Mouse (Mus musculus) stomach, embryonic 14.5 days (tissue): Measurements from ENCODE around the gene Slc25a22. TPM values are rescaled to one million over a fixed set of nuclear protein-coding genes. Genes with fewer than 3 reads are reported as not detected.
A peak's percentile ranks its signal among the peaks of the same experiment; 100 is the strongest.

ENCODE experiments used
- ATAC-seq: fragments of 200-750 bp; cut with Nextera tagmentation; 2 replicates; pipeline ENCODE4 v1.8.0; 2017; ENCODE audit warnings: low read depth, moderate TSS enrichment; ENCODE audit not compliant: insufficient number of reproducible peaks, insufficient read depth, low FRiP score
- H3K27ac ChIP-seq: fragments of 300-500 bp; sonication (generic); 2 replicates; pipeline ENCODE4 v1.5.1; 2014; ENCODE audit warnings: mild to moderate bottlenecking, low read length, moderate library complexity, mixed read lengths
- H3K27me3 ChIP-seq: fragments of 300-500 bp; sonication (generic); 2 replicates; pipeline ENCODE4 v1.6.1; 2014; ENCODE audit warnings: low read length, control low read depth, mixed read lengths; ENCODE audit not compliant: control insufficient read depth, insufficient read depth
- H3K36me3 ChIP-seq: fragments of 300-500 bp; sonication (generic); 2 replicates; pipeline ENCODE4 v1.6.1; 2014; ENCODE audit warnings: mild to moderate bottlenecking, control low read depth, low read length, moderate library complexity, mixed read lengths; ENCODE audit not compliant: control insufficient read depth, insufficient read depth
- H3K4me1 ChIP-seq: fragments of 300-500 bp; sonication (generic); 2 replicates; pipeline ENCODE4 v1.6.1; 2014; ENCODE audit warnings: low read length, control low read depth, mixed read lengths; ENCODE audit not compliant: control insufficient read depth, insufficient read depth
- H3K4me2 ChIP-seq: fragments of 300-500 bp; sonication (generic); replicated peaks from 2 replicates; pipeline ENCODE4 v1.6.1; 2014; ENCODE audit warnings: low read depth, low read length, control low read depth
- H3K4me3 ChIP-seq: fragments of 300-500 bp; sonication (generic); 2 replicates; pipeline ENCODE4 v1.5.1; 2014; ENCODE audit warnings: low read depth, low read length, control low read depth
- H3K9ac ChIP-seq: fragments of 300-500 bp; sonication (generic); replicated peaks from 2 replicates; pipeline ENCODE4 v1.6.1; 2014; ENCODE audit warnings: low read depth, mild to moderate bottlenecking, control low read depth, low read length, moderate library complexity, mixed read lengths
- H3K9me3 ChIP-seq: fragments of 300-500 bp; sonication (generic); 2 replicates; pipeline ENCODE4 v1.6.1; 2016; ENCODE audit warnings: low read depth, low read length, control low read depth; ENCODE audit not compliant: control insufficient read depth
- WGBS: fragments of 180-500 bp; shearing (Covaris S2); extraction: QIAGEN DNeasy Blood & Tissue Kit; methylation state at CpG from one replicate; pipeline ENCODE4 v1.1.7; 2014; 5-methylcytosine and 5-hydroxymethylcytosine counted together
- polyA plus RNA-seq: library from polyadenylated mRNA; unstranded; fragments of >200 nt; fragmentation: Nextera tagmentation; extraction: Ambion mirVana; gene quantifications from 2 replicates; pipeline ENCODE4 v1.2.1, GENCODE M21; 2014

Slc25a22 gene
- polyA plus RNA-seq, 1 experiment from 2014 or later: 31.5 TPM

- H3K27ac ChIP-seq: no peak overlapping the region
- H3K9ac ChIP-seq: peak overlapping the region; percentile 25; the same call in 1 of the 2 replicates
- peak overlapping the region; percentile 89 for H3K4me2 ChIP-seq
- H3K9me3 ChIP-seq: no peaks in the 10 kb centered on the region
- H3K4me1 ChIP-seq: peaks cover 18% of the 10 kb centered on the region
- H3K27me3 ChIP-seq: 0 out of 2 replicates have a peak, but pooled peaks cover 3% of the 10 kb centered on the region
- no peak for ATAC-seq
- WGBS: 15% methylated on average over 11 of the region's 11 CpGs
- H3K4me3 ChIP-seq: peak overlapping the region; percentile 40
- no peaks in the 10 kb centered on the region for H3K36me3 ChIP-seq
These were observed 44.9 kb upstream of the Slc25a22 start for GRCm38 (mm10) chr7:141482531-141483024.

GRCm38 (mm10) chr7:141481498-141482401, 44.1 kb upstream of the Slc25a22 start:
- Histone ChIP-seq H3K27ac (no peak overlapping the region), H3K4me1 (peaks cover 26% of the 10 kb centered on the region), H3K36me3 (no peaks in the 10 kb centered on the region), H3K9ac (peak overlapping the region; percentile 25; the same call in 1 of the 2 replicates), H3K27me3 (0 out of 2 replicates have a peak, but pooled peaks cover 3% of the 10 kb centered on the region), H3K9me3 (no peaks in the 10 kb centered on the region), H3K4me3 (peak overlapping the region; percentile 40), H3K4me2 (peak overlapping the region; percentile 89)
- 1% methylated on average over 80 of the region's 81 CpGs for WGBS
- no peak for ATAC-seq

- no peak overlapping the region for H3K27ac ChIP-seq
- no peaks in the 10 kb centered on the region for H3K9me3 ChIP-seq
- H3K4me3 ChIP-seq: no peak overlapping the region
- 0 out of 2 replicates have a peak, but pooled peaks cover 3% of the 10 kb centered on the region for H3K27me3 ChIP-seq
- H3K36me3 ChIP-seq: no peaks in the 10 kb centered on the region
- WGBS: 11% methylated on average over 10 of the region's 10 CpGs
- H3K4me1 ChIP-seq: peaks cover 30% of the 10 kb centered on the region
- no peak overlapping the region for H3K9ac ChIP-seq
- peak overlapping the region; percentile 89 for H3K4me2 ChIP-seq
- no peak for ATAC-seq
These were observed 43.3 kb upstream of the Slc25a22 start for GRCm38 (mm10) chr7:141480842-141481497.

GRCm38 (mm10) chr7:141478270-141478748, 40.6 kb upstream of the Slc25a22 start:
- Histone ChIP-seq H3K4me3 (no peak overlapping the region), H3K4me1 (peaks cover 36% of the 10 kb centered on the region), H3K27me3 (0 out of 2 replicates have a peak, but pooled peaks cover 3% of the 10 kb centered on the region), H3K9ac (no peak overlapping the region), H3K4me2 (peak overlapping the region; percentile 88; the same call in 1 of the 2 replicates), H3K36me3 (no peaks in the 10 kb centered on the region), H3K27ac (peak overlapping the region; percentile 95; the same call in 1 of the 2 replicates), H3K9me3 (no peaks in the 10 kb centered on the region)
- no peak for ATAC-seq
- WGBS: 61% methylated on average over 5 of the region's 5 CpGs

- Histone ChIP-seq H3K9me3 (no peaks in the 10 kb centered on the region), H3K4me1 (peaks cover 33% of the 10 kb centered on the region), H3K36me3 (peaks cover 2% of the 10 kb centered on the region), H3K4me3 (no peak overlapping the region), H3K9ac (no peak overlapping the region), H3K27ac (peak overlapping the region; percentile 95), H3K4me2 (peak overlapping the region; percentile 88), H3K27me3 (0 out of 2 replicates have a peak, but pooled peaks cover 3% of the 10 kb centered on the region)
- no peak for ATAC-seq
- 34% methylated on average over 4 of the region's 4 CpGs for WGBS
These were observed 40.0 kb upstream of the Slc25a22 start for GRCm38 (mm10) chr7:141477578-141478269.

GRCm38 (mm10) chr7:141476981-141477370, 39.3 kb upstream of the Slc25a22 start:
- Histone ChIP-seq H3K9me3 (no peaks in the 10 kb centered on the region), H3K27me3 (no peaks in the 10 kb centered on the region), H3K27ac (peak overlapping the region; percentile 95), H3K9ac (0 out of 2 replicates have a peak overlapping the region, but pooled peaks have one; percentile 11), H3K4me3 (peak overlapping the region; percentile 75), H3K4me1 (peaks cover 27% of the 10 kb centered on the region), H3K36me3 (peaks cover 10% of the 10 kb centered on the region), H3K4me2 (peak overlapping the region; percentile 88)
- ATAC-seq: no peak
- 5% methylated on average over 7 of the region's 7 CpGs for WGBS

- Histone ChIP-seq H3K9ac (peak overlapping the region; percentile 76; the same call in 1 of the 2 replicates), H3K27me3 (no peaks in the 10 kb centered on the region), H3K4me3 (peak overlapping the region; percentile 75), H3K27ac (peak overlapping the region; percentile 95), H3K4me2 (peak overlapping the region; percentile 88), H3K36me3 (peaks cover 13% of the 10 kb centered on the region), H3K4me1 (peaks cover 27% of the 10 kb centered on the region), H3K9me3 (no peaks in the 10 kb centered on the region)
- peak; percentile 74 for ATAC-seq
- under 1% methylated on average over 17 of the region's 17 CpGs for WGBS
These were observed 38.7 kb upstream of the Slc25a22 start for GRCm38 (mm10) chr7:141476226-141476980.
